Comparison of ENCODE assay signal across 23 mouse cellular contexts in the genomic region with DNA sequence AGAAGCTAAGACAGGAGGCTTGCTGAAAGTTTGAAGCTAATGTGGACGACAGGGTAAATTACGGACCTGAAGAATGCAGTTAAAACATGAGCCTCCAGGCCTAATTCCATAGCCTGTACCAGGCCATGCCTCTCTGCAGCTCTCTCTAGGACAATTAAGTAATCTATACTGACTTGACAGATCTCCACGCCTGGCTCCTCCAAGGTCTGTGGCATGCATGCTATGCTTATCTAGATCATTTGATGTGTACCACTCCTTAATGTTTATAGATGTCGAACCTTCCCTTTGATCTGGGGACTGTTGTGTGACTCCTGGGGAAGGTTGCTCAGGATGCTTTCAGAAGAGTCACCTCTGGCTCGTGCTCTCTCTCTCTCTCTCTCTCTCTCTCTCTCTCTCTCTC.
A peak's percentile ranks its signal among the peaks of the same experiment; 100 is the strongest.
DNase-seq lines count a peak whose midpoint lies in the region; ATAC-seq lines count a peak whose summit lies in the region.
"Had no signal": no experiment of that assay in that cellular context is flagged by ENCODE, and none has a peak within 500 bp of the region (broad histone marks: within the 10 kb centered on the region; RNA-seq: fewer than 3 reads in every experiment).

No protein-coding gene starts in this region.

- no peaks in the 10 kb centered on the region for H3K27me3 ChIP-seq in limb, embryonic 12.5 days
- no peaks in the 10 kb centered on the region for H3K27me3 ChIP-seq in limb, embryonic 10.5 days (ENCODE audit: low read depth, poor library complexity, severe bottlenecking)
- no peaks in the 10 kb centered on the region for H3K27me3 ChIP-seq in intestine, embryonic 15.5 days (replicated peaks)
- H3K27me3 ChIP-seq: embryonic facial prominence, embryonic 13.5 days; embryonic facial prominence, embryonic 15.5 days; forebrain, embryonic 12.5 days had no signal

- H3K9me3 ChIP-seq in limb, embryonic 12.5 days = no peaks in the 10 kb centered on the region
- H3K9me3 ChIP-seq in limb, embryonic 10.5 days (replicated peaks) = no peaks in the 10 kb centered on the region
- H3K9me3 ChIP-seq in intestine, embryonic 15.5 days = no peaks in the 10 kb centered on the region
- H3K9me3 ChIP-seq: embryonic facial prominence, embryonic 13.5 days; embryonic facial prominence, embryonic 15.5 days; forebrain, embryonic 10.5 days; forebrain, embryonic 12.5 days had no signal

- H3K27ac ChIP-seq in limb, embryonic 12.5 days = no peak overlapping the region
- no peak overlapping the region for H3K27ac ChIP-seq in limb, embryonic 10.5 days
- H3K27ac ChIP-seq in intestine, embryonic 15.5 days = no peak overlapping the region
- H3K27ac ChIP-seq: embryonic facial prominence, embryonic 13.5 days; embryonic facial prominence, embryonic 15.5 days; forebrain, embryonic 10.5 days; forebrain, embryonic 12.5 days had no signal

- peak; percentile 42; the same call in 1 of the 2 replicates for ATAC-seq in limb, embryonic 12.5 days (ENCODE audit: insufficient number of reproducible peaks, insufficient read depth, low FRiP score, low TSS enrichment, low read depth)
- ATAC-seq in intestine, embryonic 15.5 days = peak; percentile 77
- ATAC-seq: activated CD4-positive, CD25-positive, alpha-beta regulatory T cell, adult 4 months; forebrain, embryonic 14.5 days; forebrain, embryonic 16.5 days had no signal

- 12% methylated on average over 5 of the region's 5 CpGs for WGBS in limb, embryonic 12.5 days
- 16% methylated on average over 5 of the region's 5 CpGs for WGBS in limb, embryonic 10.5 days
- 25% methylated on average over 5 of the region's 5 CpGs for WGBS in intestine, embryonic 15.5 days

- H3K9ac ChIP-seq in limb, embryonic 12.5 days (replicated peaks) = no peak overlapping the region
- no peak overlapping the region for H3K9ac ChIP-seq in intestine, embryonic 15.5 days
- H3K9ac ChIP-seq: embryonic facial prominence, embryonic 13.5 days; embryonic facial prominence, embryonic 15.5 days; forebrain, embryonic 12.5 days had no signal

- H3K4me1 ChIP-seq in limb, embryonic 12.5 days (replicated peaks) = no peaks in the 10 kb centered on the region
- no peaks in the 10 kb centered on the region for H3K4me1 ChIP-seq in limb, embryonic 10.5 days
- H3K4me1 ChIP-seq in intestine, embryonic 15.5 days (replicated peaks) = no peaks in the 10 kb centered on the region
- H3K4me1 ChIP-seq: embryonic facial prominence, embryonic 13.5 days; embryonic facial prominence, embryonic 15.5 days; forebrain, embryonic 10.5 days; forebrain, embryonic 12.5 days had no signal

- H3K4me2 ChIP-seq in limb, embryonic 12.5 days = no peak overlapping the region
- no peak overlapping the region for H3K4me2 ChIP-seq in intestine, embryonic 15.5 days (replicated peaks)
- H3K4me2 ChIP-seq: embryonic facial prominence, embryonic 13.5 days; embryonic facial prominence, embryonic 15.5 days; forebrain, embryonic 12.5 days had no signal

- no peaks in the 10 kb centered on the region for H3K36me3 ChIP-seq in limb, embryonic 12.5 days
- no peaks in the 10 kb centered on the region for H3K36me3 ChIP-seq in limb, embryonic 10.5 days
- no peaks in the 10 kb centered on the region for H3K36me3 ChIP-seq in intestine, embryonic 15.5 days
- H3K36me3 ChIP-seq: embryonic facial prominence, embryonic 13.5 days; embryonic facial prominence, embryonic 15.5 days; forebrain, embryonic 10.5 days; forebrain, embryonic 12.5 days had no signal

- no peak overlapping the region for H3K4me3 ChIP-seq in limb, embryonic 12.5 days (replicated peaks)
- H3K4me3 ChIP-seq in limb, embryonic 10.5 days = no peak overlapping the region
- no peak overlapping the region for H3K4me3 ChIP-seq in intestine, embryonic 15.5 days (replicated peaks)
- H3K4me3 ChIP-seq: embryonic facial prominence, embryonic 13.5 days; embryonic facial prominence, embryonic 15.5 days; erythroblast, embryonic 14.5 days; forebrain, embryonic 10.5 days; forebrain, embryonic 12.5 days had no signal

- DNase-seq in embryo, embryonic 10.5 days (ENCODE audit: low spot score) = peak; percentile 22
- DNase-seq in embryo, embryonic 11 days = no peak
- DNase-seq in limb, embryonic 10.5 days (ENCODE audit: low spot score) = no peak
- DNase-seq in lung, postnatal 25 days (ENCODE audit: low spot score) = no peak
- DNase-seq in adrenal gland, adult 2 months = no peak
- DNase-seq: adrenal gland, postnatal 10 days; adrenal gland, postnatal 25 days; cerebellum, adult 11 months; cerebellum, adult 18-20 months; cerebellum, adult 8-10 months; cerebellum, adult 9-11 months; cerebellum, postnatal 14 days; cerebellum, postnatal 36 days had no signal
